In the genomic region with DNA sequence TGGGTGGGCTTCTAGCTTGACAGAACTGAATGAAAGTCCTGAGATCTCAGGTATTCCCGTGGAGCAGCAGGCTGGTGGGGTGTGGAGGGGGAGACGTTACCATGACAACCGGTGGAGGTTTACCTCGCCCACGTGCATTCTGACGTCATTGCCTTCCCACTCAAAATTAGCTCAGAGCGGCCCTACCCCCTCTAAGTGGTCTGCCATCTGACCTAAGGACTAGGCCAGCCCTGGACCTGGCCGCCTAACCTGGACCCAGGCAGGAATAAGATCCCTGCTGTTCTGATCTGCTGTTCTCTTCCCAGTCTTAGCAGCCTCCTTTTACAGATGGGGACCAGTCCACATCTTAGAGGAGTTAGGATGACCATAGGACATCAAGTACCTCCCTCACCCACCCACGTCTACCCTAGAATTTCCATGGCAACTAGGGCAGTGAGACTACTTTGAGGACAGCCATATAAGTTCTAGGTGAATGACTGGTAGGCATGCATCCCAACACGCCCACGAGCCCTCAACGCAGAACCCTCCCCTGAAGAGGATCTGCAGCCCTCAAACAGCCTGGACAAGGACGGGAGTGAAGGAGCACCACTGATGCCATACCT, we compare ENCODE assay signal across 8 mouse cellular contexts. TPM values are rescaled to one million over a fixed set of nuclear protein-coding genes. Genes with fewer than 3 reads are reported as not detected.
A peak's percentile ranks its signal among the peaks of the same experiment; 100 is the strongest.
DNase-seq lines count a peak whose midpoint lies in the region; ATAC-seq and TF ChIP-seq lines count a peak whose summit lies in the region.

No protein-coding gene starts in this region.

- H3K4me2 ChIP-seq in CH12.LX (ENCODE audit: insufficient read depth, low read depth, poor library complexity, severe bottlenecking) = peak overlapping the region; percentile 61
- peak overlapping the region; percentile 88 for H3K4me2 ChIP-seq in embryonic facial prominence, embryonic 11.5 days (ENCODE audit: low read depth, low read length)
- peak overlapping the region; percentile 92 for H3K4me2 ChIP-seq in hindbrain, postnatal 0 days (ENCODE audit: low read depth, low read length)
- H3K4me2 ChIP-seq in liver, embryonic 12.5 days = peak overlapping the region; percentile 91

- peak overlapping the region; percentile 72 for H3K4me3 ChIP-seq in erythroblast, embryonic 14.5 days (replicated peaks)
- H3K4me3 ChIP-seq in CH12.LX (replicated peaks in 1 of 3; ENCODE audit: low read depth in 2 of 3, low read length in 2 of 3, poor library complexity in 1 of 3) = peak overlapping the region in 2 of 3 experiments; percentile 72 to 77
- peak overlapping the region; percentile 47 for H3K4me3 ChIP-seq in embryonic facial prominence, embryonic 11.5 days (ENCODE audit: low read depth, low read length)
- peak overlapping the region; percentile 57 for H3K4me3 ChIP-seq in hindbrain, postnatal 0 days (ENCODE audit: low read length)
- H3K4me3 ChIP-seq in liver, embryonic 12.5 days = peak overlapping the region; percentile 64
- H3K4me3 ChIP-seq in small intestine, adult 2 months (ENCODE audit: low read depth, low read length) = peak overlapping the region; percentile 75

- ATAC-seq in erythroblast, adult 5-6 weeks (replicated peaks; ENCODE audit: low FRiP score, poor library complexity, severe bottlenecking) = no peak
- no peak for ATAC-seq in embryonic facial prominence, embryonic 11.5 days (replicated peaks; ENCODE audit: insufficient number of reproducible peaks, low FRiP score, low TSS enrichment, low read depth)
- peak; percentile 27; the same call in 1 of the 2 replicates for ATAC-seq in hindbrain, postnatal 0 days
- ATAC-seq in liver, embryonic 12.5 days = no peak

- dilution Hi-C loops in CH12.LX (cut with MboI; ENCODE audit: extremely low pct_ligation_motif_present, extremely low pct_unique_long_range_greater_than_20kb, low sequenced_read_pairs) = no loop called here

- no peaks in the 10 kb centered on the region for H3K9me3 ChIP-seq in erythroblast, embryonic 14.5 days (ENCODE audit: control insufficient read depth, low read length)
- H3K9me3 ChIP-seq in CH12.LX (replicated peaks; ENCODE audit: low read length) = no peaks in the 10 kb centered on the region
- no peaks in the 10 kb centered on the region for H3K9me3 ChIP-seq in embryonic facial prominence, embryonic 11.5 days (replicated peaks; ENCODE audit: control insufficient read depth, low read length)
- H3K9me3 ChIP-seq in hindbrain, postnatal 0 days (ENCODE audit: low read length) = no peaks in the 10 kb centered on the region
- H3K9me3 ChIP-seq in liver, embryonic 12.5 days (replicated peaks) = no peaks in the 10 kb centered on the region

- H3K4me1 ChIP-seq in erythroblast, embryonic 14.5 days (ENCODE audit: control insufficient read depth) = peaks cover 23% of the 10 kb centered on the region
- peaks cover 13 to 17% of the 10 kb centered on the region in 2 experiments for H3K4me1 ChIP-seq in CH12.LX (ENCODE audit: control insufficient read depth in 1 of 2, insufficient read depth in 2 of 2)
- no peaks in the 10 kb centered on the region for H3K4me1 ChIP-seq in embryonic facial prominence, embryonic 11.5 days (ENCODE audit: control insufficient read depth, insufficient read depth, low read length)
- H3K4me1 ChIP-seq in hindbrain, postnatal 0 days (ENCODE audit: insufficient read depth, low read length) = peaks cover 15% of the 10 kb centered on the region
- peaks cover 21% of the 10 kb centered on the region for H3K4me1 ChIP-seq in liver, embryonic 12.5 days
- H3K4me1 ChIP-seq in small intestine, adult 2 months (ENCODE audit: control insufficient read depth, insufficient read depth, insufficient read length, low read length) = peaks cover 4% of the 10 kb centered on the region

- DNase-seq in CH12.LX (ENCODE audit: extremely low read depth) = no peak
- DNase-seq in embryonic facial prominence, embryonic 11.5 days (ENCODE audit: low spot score) = no peak
- peak; percentile 68 for DNase-seq in hindbrain, postnatal 0 days (ENCODE audit: low spot score)
- no peak for DNase-seq in urinary bladder, postnatal 4 days (ENCODE audit: low spot score in 2 of 2)

- no peaks in the 10 kb centered on the region for H3K79me2 ChIP-seq in CH12.LX (replicated peaks; ENCODE audit: control insufficient read depth, extremely low read depth, insufficient read depth, poor library complexity, severe bottlenecking)

- in situ Hi-C loops in CH12.LX (cut with MboI; ENCODE audit: low pct_ligation_motif_present, low pct_unique_long_range_greater_than_20kb, low sequenced_read_pairs) = no loop called here

- H3K36me3 ChIP-seq in erythroblast, embryonic 14.5 days (ENCODE audit: control insufficient read depth) = peaks cover 5% of the 10 kb centered on the region
- peaks cover 8 to 31% of the 10 kb centered on the region in 2 experiments for H3K36me3 ChIP-seq in CH12.LX (replicated peaks in 1 of 2; ENCODE audit: control insufficient read depth in 1 of 2, insufficient read depth in 1 of 2, low read length in 1 of 2)
- no peaks in the 10 kb centered on the region for H3K36me3 ChIP-seq in embryonic facial prominence, embryonic 11.5 days (replicated peaks; ENCODE audit: control insufficient read depth, insufficient read depth, low read depth, low read length)
- no peaks in the 10 kb centered on the region for H3K36me3 ChIP-seq in hindbrain, postnatal 0 days (ENCODE audit: insufficient read depth, low read length)
- H3K36me3 ChIP-seq in liver, embryonic 12.5 days = no peaks in the 10 kb centered on the region
- no peaks in the 10 kb centered on the region for H3K36me3 ChIP-seq in small intestine, adult 2 months (ENCODE audit: control insufficient read depth, insufficient read depth, low read length)

- TF ChIP-seq EP300 in CH12.LX (IDR thresholded peaks at IDR 0.05; ENCODE audit: low read length) = no peak

- no peak for TF ChIP-seq POLR2A in CH12.LX (IDR thresholded peaks at IDR 0.05; ENCODE audit: low read depth, low read length)
- TF ChIP-seq POLR2A in small intestine, adult 2 months (IDR thresholded peaks at IDR 0.05; ENCODE audit: low read depth, low read length) = no peak

- peaks cover 35% of the 10 kb centered on the region for H3K27me3 ChIP-seq in erythroblast, embryonic 14.5 days (ENCODE audit: control insufficient read depth)
- no peaks in the 10 kb centered on the region for H3K27me3 ChIP-seq in CH12.LX (replicated peaks)
- peaks cover 9% of the 10 kb centered on the region for H3K27me3 ChIP-seq in embryonic facial prominence, embryonic 11.5 days (ENCODE audit: control insufficient read depth, insufficient read depth, low read length)
- H3K27me3 ChIP-seq in hindbrain, postnatal 0 days (ENCODE audit: insufficient read depth, low read length) = no peaks in the 10 kb centered on the region
- peaks cover 31% of the 10 kb centered on the region for H3K27me3 ChIP-seq in liver, embryonic 12.5 days (replicated peaks)
- H3K27me3 ChIP-seq in small intestine, adult 2 months (ENCODE audit: control insufficient read depth, insufficient read depth, low read length) = no peaks in the 10 kb centered on the region

- no peak overlapping the region for H3K27ac ChIP-seq in CH12.LX (ENCODE audit: insufficient read depth, low read depth)
- H3K27ac ChIP-seq in embryonic facial prominence, embryonic 11.5 days (replicated peaks; ENCODE audit: low read depth, low read length) = no peak overlapping the region
- H3K27ac ChIP-seq in hindbrain, postnatal 0 days = peak overlapping the region; percentile 68; the same call in 1 of the 2 replicates
- H3K27ac ChIP-seq in liver, embryonic 12.5 days = no peak overlapping the region
- no peak overlapping the region for H3K27ac ChIP-seq in small intestine, adult 2 months (ENCODE audit: insufficient read depth, low read depth, low read length)

- 37% methylated on average over 13 of the region's 13 CpGs for WGBS in embryonic facial prominence, embryonic 11.5 days
- 30% methylated on average over 13 of the region's 13 CpGs for WGBS in hindbrain, postnatal 0 days
- 35% methylated on average over 13 of the region's 13 CpGs for WGBS in liver, embryonic 12.5 days (ENCODE audit: insufficient replicate concordance)
- 25% methylated on average over 13 of the region's 13 CpGs for WGBS in small intestine, adult 2 months

- H3K9ac ChIP-seq in CH12.LX (ENCODE audit: insufficient read depth, low read depth) = no peak overlapping the region; the same call in 1 of the 2 replicates
- peak overlapping the region; percentile 49; the same call in 1 of the 2 replicates for H3K9ac ChIP-seq in embryonic facial prominence, embryonic 11.5 days (replicated peaks; ENCODE audit: low read length)
- peak overlapping the region; percentile 74 for H3K9ac ChIP-seq in hindbrain, postnatal 0 days (replicated peaks; ENCODE audit: low read length)
- H3K9ac ChIP-seq in liver, embryonic 12.5 days = peak overlapping the region; percentile 64; the same call in 1 of the 2 replicates

- no peak for TF ChIP-seq RAD21 in CH12.LX (IDR thresholded peaks at IDR 0.05; ENCODE audit: low read depth, low read length)

- no peak for TF ChIP-seq CTCF in CH12.LX (conservative IDR thresholded peaks at IDR 0.05 in 1 of 2, IDR thresholded peaks at IDR 0.05 in 1 of 2; ENCODE audit: low read depth in 2 of 2, low read length in 2 of 2)
- TF ChIP-seq CTCF in hindbrain, postnatal 0 days (IDR thresholded peaks at IDR 0.05; ENCODE audit: low read depth) = no peak
- no peak for TF ChIP-seq CTCF in small intestine, adult 2 months (IDR thresholded peaks at IDR 0.05; ENCODE audit: extremely low read depth, insufficient read length, insufficient replicate concordance, low read depth, low read length)

RNA-seq across cellular contexts. Expression of a gene that starts 1.0 kb away (rescaled TPM):
- 0.03 and 0.07 TPM in 2 replicates for polyA plus RNA-seq in erythroblast, embryonic 14.5 days (2012)
- total RNA-seq in erythroblast, adult 5-6 weeks (2015; ENCODE audit: low replicate concordance) = 2.3 TPM in 1 of 2 replicates, not detected in the other
- total RNA-seq in erythroblast, adult 5-6 weeks (2017; ENCODE audit: low replicate concordance) = 0.56 and 2.0 TPM in 2 replicates
- total RNA-seq in CH12.LX (2012; rRNA removed) (2.1 and 2.3 TPM in 2 replicates), CH12.LX (2014; rRNA removed) (0.63 and 0.95 TPM in 2 replicates)
- 1.4 and 1.9 TPM in 2 replicates for polyA plus RNA-seq in CH12.LX (2012; ENCODE audit: insufficient read length, low read depth)
- polyA plus RNA-seq in embryonic facial prominence, embryonic 11.5 days (2014; fragmentation: Nextera tagmentation; extraction: Ambion mirVana) = 1.1 and 1.5 TPM in 2 replicates
- 19.4 and 21.2 TPM in 2 replicates for total RNA-seq in hindbrain, postnatal 0 days (2014; rRNA removed)
- 13.4 and 15.8 TPM in 2 replicates for polyA plus RNA-seq in hindbrain, postnatal 0 days (2015; fragmentation: Nextera tagmentation; extraction: Ambion mirVana)
- 1.4 and 1.8 TPM in 2 replicates for polyA plus RNA-seq in liver, embryonic 12.5 days (2016; fragmentation: Nextera tagmentation; extraction: Ambion mirVana)
- 11.8 and 19.0 TPM in 2 replicates for polyA plus RNA-seq in small intestine, adult 2 months (2012; rRNA removed)

RNA-seq across cellular contexts. Expression of a gene that starts 10.4 kb away (rescaled TPM):
- 1.8 and 2.3 TPM in 2 replicates for polyA plus RNA-seq in erythroblast, embryonic 14.5 days (2012)
- total RNA-seq in erythroblast, adult 5-6 weeks (2015; ENCODE audit: low replicate concordance) = 3.1 and 5.6 TPM in 2 replicates
- total RNA-seq in erythroblast, adult 5-6 weeks (2017; ENCODE audit: low replicate concordance) = 3.0 and 7.5 TPM in 2 replicates
- total RNA-seq in CH12.LX (2012; rRNA removed) = 33.7 and 35.7 TPM in 2 replicates
- 24.8 and 28.6 TPM in 2 replicates for total RNA-seq in CH12.LX (2014; rRNA removed)
- 33.9 and 38.0 TPM in 2 replicates for polyA plus RNA-seq in CH12.LX (2012; ENCODE audit: insufficient read length, low read depth)
- 29.9 and 34.5 TPM in 2 replicates for polyA plus RNA-seq in embryonic facial prominence, embryonic 11.5 days (2014; fragmentation: Nextera tagmentation; extraction: Ambion mirVana)
- 56.1 and 91.8 TPM in 2 replicates for total RNA-seq in hindbrain, postnatal 0 days (2014; rRNA removed)
- polyA plus RNA-seq in hindbrain, postnatal 0 days (2015; fragmentation: Nextera tagmentation; extraction: Ambion mirVana) = 52.9 and 56.3 TPM in 2 replicates
- 14.7 and 16.2 TPM in 2 replicates for polyA plus RNA-seq in liver, embryonic 12.5 days (2016; fragmentation: Nextera tagmentation; extraction: Ambion mirVana)
- polyA plus RNA-seq in small intestine, adult 2 months (2012; rRNA removed) = 20.7 and 27.7 TPM in 2 replicates

RNA-seq across cellular contexts. Expression of a gene that starts 19.0 kb away (rescaled TPM):
- polyA plus RNA-seq in erythroblast, embryonic 14.5 days (2012) = 0.78 and 0.85 TPM in 2 replicates
- total RNA-seq in erythroblast, adult 5-6 weeks (2015; ENCODE audit: low replicate concordance) = 6.0 and 8.8 TPM in 2 replicates
- 9.3 and 12.4 TPM in 2 replicates for total RNA-seq in erythroblast, adult 5-6 weeks (2017; ENCODE audit: low replicate concordance)
- total RNA-seq in CH12.LX (2012; rRNA removed) (9.6 and 10.2 TPM in 2 replicates), CH12.LX (2014; rRNA removed) (5.5 and 5.9 TPM in 2 replicates)
- polyA plus RNA-seq in CH12.LX (2012; ENCODE audit: insufficient read length, low read depth) = 8.7 and 9.2 TPM in 2 replicates
- 14.5 and 17.8 TPM in 2 replicates for polyA plus RNA-seq in embryonic facial prominence, embryonic 11.5 days (2014; fragmentation: Nextera tagmentation; extraction: Ambion mirVana)
- total RNA-seq in hindbrain, postnatal 0 days (2014; rRNA removed) = 42.4 and 42.9 TPM in 2 replicates
- 16.9 and 17.5 TPM in 2 replicates for polyA plus RNA-seq in hindbrain, postnatal 0 days (2015; fragmentation: Nextera tagmentation; extraction: Ambion mirVana)
- 11.3 and 11.8 TPM in 2 replicates for polyA plus RNA-seq in liver, embryonic 12.5 days (2016; fragmentation: Nextera tagmentation; extraction: Ambion mirVana)
- 20.8 and 33.8 TPM in 2 replicates for polyA plus RNA-seq in small intestine, adult 2 months (2012; rRNA removed)

RNA-seq across cellular contexts. Expression of a gene that starts 19.1 kb away (rescaled TPM):
- 2.0 and 2.4 TPM in 2 replicates for polyA plus RNA-seq in erythroblast, embryonic 14.5 days (2012)
- total RNA-seq in erythroblast, adult 5-6 weeks (2015; ENCODE audit: low replicate concordance) = 3.6 and 5.2 TPM in 2 replicates
- total RNA-seq in erythroblast, adult 5-6 weeks (2017; ENCODE audit: low replicate concordance) = 6.6 and 9.8 TPM in 2 replicates
- total RNA-seq in CH12.LX (2012; rRNA removed) (5.2 and 5.5 TPM in 2 replicates), CH12.LX (2014; rRNA removed) (2.8 and 3.1 TPM in 2 replicates)
- 6.3 and 9.7 TPM in 2 replicates for polyA plus RNA-seq in CH12.LX (2012; ENCODE audit: insufficient read length, low read depth)
- polyA plus RNA-seq in embryonic facial prominence, embryonic 11.5 days (2014; fragmentation: Nextera tagmentation; extraction: Ambion mirVana) = 15.6 and 21.7 TPM in 2 replicates
- 91.6 and 92.3 TPM in 2 replicates for total RNA-seq in hindbrain, postnatal 0 days (2014; rRNA removed)
- polyA plus RNA-seq in hindbrain, postnatal 0 days (2015; fragmentation: Nextera tagmentation; extraction: Ambion mirVana) = 57.5 and 59.9 TPM in 2 replicates
- polyA plus RNA-seq in liver, embryonic 12.5 days (2016; fragmentation: Nextera tagmentation; extraction: Ambion mirVana) = 5.8 and 7.6 TPM in 2 replicates
- 48.3 and 106 TPM in 2 replicates for polyA plus RNA-seq in small intestine, adult 2 months (2012; rRNA removed)

RNA-seq across cellular contexts. Expression of a gene that starts 22.4 kb away (rescaled TPM):
- polyA plus RNA-seq in erythroblast, embryonic 14.5 days (2012) = 0.17 TPM in 1 of 2 replicates, not detected in the other
- not detected in 2 replicates for total RNA-seq in erythroblast, adult 5-6 weeks (2015; ENCODE audit: low replicate concordance)
- not detected in 2 replicates for total RNA-seq in erythroblast, adult 5-6 weeks (2017; ENCODE audit: low replicate concordance)
- 0.38 and 0.46 TPM in 2 replicates for total RNA-seq in CH12.LX (2012; rRNA removed)
- total RNA-seq in CH12.LX (2014; rRNA removed) = 0.35 and 0.36 TPM in 2 replicates
- 0.41 and 0.44 TPM in 2 replicates for polyA plus RNA-seq in CH12.LX (2012; ENCODE audit: insufficient read length, low read depth)
- polyA plus RNA-seq in embryonic facial prominence, embryonic 11.5 days (2014; fragmentation: Nextera tagmentation; extraction: Ambion mirVana) = 4.5 and 4.8 TPM in 2 replicates
- 3.3 and 5.5 TPM in 2 replicates for total RNA-seq in hindbrain, postnatal 0 days (2014; rRNA removed)
- 8.0 and 8.3 TPM in 2 replicates for polyA plus RNA-seq in hindbrain, postnatal 0 days (2015; fragmentation: Nextera tagmentation; extraction: Ambion mirVana)
- polyA plus RNA-seq in liver, embryonic 12.5 days (2016; fragmentation: Nextera tagmentation; extraction: Ambion mirVana) = 0.44 and 1.4 TPM in 2 replicates
- polyA plus RNA-seq in small intestine, adult 2 months (2012; rRNA removed) = 0.10 and 0.13 TPM in 2 replicates
